Mouse (Mus musculus): ENCODE results near the gene Ralgps1.

DNA sequence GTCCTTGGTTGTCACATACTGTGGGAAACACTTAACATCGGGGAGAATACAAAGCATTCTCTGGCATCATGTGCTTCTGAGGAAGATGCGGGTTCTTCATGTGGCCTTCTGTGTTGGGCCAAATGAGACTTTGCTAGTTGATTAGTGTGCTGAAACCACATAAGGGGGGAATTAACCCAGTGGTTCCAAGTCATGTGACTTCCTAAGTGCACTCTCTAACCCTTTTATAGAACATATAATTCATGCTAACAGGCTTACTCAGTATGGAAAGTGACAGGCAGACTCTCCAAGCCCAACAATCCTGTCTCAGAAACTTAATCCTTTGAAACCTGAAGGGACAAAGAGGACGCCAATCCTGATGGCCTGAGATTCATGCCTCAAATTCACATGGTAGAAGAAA is 68.9 kb downstream of the Ralgps1 start:
- TF ChIP-seq CTCF (IDR thresholded peaks at IDR 0.05; ENCODE audit: control insufficient read depth, insufficient read depth, insufficient read length) = no peak
- TF ChIP-seq USF1 (IDR thresholded peaks at IDR 0.05; ENCODE audit: low read depth) = peak; percentile 9
- no peak for TF ChIP-seq MAX (IDR thresholded peaks at IDR 0.05)
- no peak for TF ChIP-seq MYOG (IDR thresholded peaks at IDR 0.05; ENCODE audit: control insufficient read depth, extremely low read depth, insufficient read length)
- no peak for TF ChIP-seq FOSL1 (IDR thresholded peaks at IDR 0.05; ENCODE audit: insufficient read depth, low read length, poor library complexity, severe bottlenecking)
- no peak for TF ChIP-seq MYOD1 (IDR thresholded peaks at IDR 0.05; ENCODE audit: control insufficient read depth, insufficient read length, low read depth)
- TF ChIP-seq CEBPB (IDR thresholded peaks at IDR 0.05; ENCODE audit: low read depth) = no peak
